Mouse (Mus musculus) gastrocnemius, postnatal 36 days (tissue): ENCODE results near the gene Zfp759. TPM values are rescaled to one million over a fixed set of nuclear protein-coding genes. Genes with fewer than 3 reads are reported as not detected.
"Not testable (repeated sequence)": the region's sequence is repeated elsewhere in the genome, so short reads cannot be mapped to it uniquely, and the experiment has no call there.

Experiments used
- DNase-seq, 2 experiments: peaks; one replicate each; pipeline ENCODE4 v3.0.0; 2022
- intact Hi-C: fragments of 180-260 bp; cut with DNase I; formaldehyde crosslinking; loops from one replicate; pipeline ENCODE4 v1.15.1; 2025
- long read RNA-seq, 2 experiments: library from polyadenylated mRNA; stranded (forward); transcript quantifications; one replicate each; pipeline ENCODE4 v2.0.0; 2021
- total RNA-seq, 2 experiments: library from RNA; stranded (reverse); gene quantifications; 2 replicates each; pipeline ENCODE4 v1.2.3; 2021

Zfp759 gene
- 1 to 10 TPM; 2.7 to 4.3 TPM for total RNA-seq
- long read RNA-seq, experiment 1, partial matches to known transcripts = 0 of 1 reads
- long read RNA-seq, experiment 1, other reads (novel, unspliced or antisense) = 1 of 1 reads
- long read RNA-seq, experiment 2 = 0 reads

DNA sequence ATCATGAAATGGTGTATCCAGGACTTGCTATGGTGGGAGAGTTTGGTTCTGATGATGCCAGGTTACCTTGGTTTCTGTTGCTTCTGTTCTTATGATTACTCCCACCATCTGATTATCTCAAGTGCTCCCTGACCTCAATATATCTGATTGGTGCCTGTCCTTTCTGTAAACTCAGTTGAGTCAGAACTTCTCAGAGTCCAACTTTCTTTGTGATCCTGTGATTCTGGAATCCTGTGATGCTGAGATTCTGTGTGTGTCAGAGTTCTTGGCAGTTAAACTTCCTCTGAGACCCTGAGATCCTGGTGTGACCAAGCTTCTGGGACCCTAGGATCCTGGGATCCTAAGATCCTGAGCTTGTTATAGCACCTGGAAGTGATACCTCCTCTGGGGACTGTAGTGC, at the start of gene Zfp759:
TSS of gene Zfp759 (plus strand) at position 301 of the 400 bp plus-strand sequence.
- intact Hi-C loops = not testable (repeated sequence)

DNA sequence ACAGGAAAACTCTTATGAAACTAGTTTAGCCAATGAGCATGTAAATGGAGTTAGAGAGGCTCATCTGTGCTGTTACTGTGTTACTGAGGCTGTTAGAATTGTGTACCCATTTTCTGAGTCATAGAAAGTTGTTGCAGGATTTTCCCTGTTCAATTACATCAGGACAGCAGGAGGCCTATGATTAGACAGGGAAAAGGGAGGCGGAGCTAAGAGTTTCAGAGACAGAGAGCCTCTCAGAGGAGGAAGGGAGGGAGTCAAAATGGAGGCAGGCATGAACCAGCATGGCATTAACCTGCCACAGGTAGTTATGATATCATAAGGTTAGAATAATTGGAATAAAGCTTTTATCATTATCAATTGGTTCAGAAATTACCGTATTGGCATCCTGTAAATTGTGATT, 48.7 kb upstream of the Zfp759 start:
- no peak for DNase-seq
- intact Hi-C loops = no loop called here

More for the DNA sequence above, at the start of gene Zfp759:
- DNase-seq = not testable (repeated sequence)

DNA sequence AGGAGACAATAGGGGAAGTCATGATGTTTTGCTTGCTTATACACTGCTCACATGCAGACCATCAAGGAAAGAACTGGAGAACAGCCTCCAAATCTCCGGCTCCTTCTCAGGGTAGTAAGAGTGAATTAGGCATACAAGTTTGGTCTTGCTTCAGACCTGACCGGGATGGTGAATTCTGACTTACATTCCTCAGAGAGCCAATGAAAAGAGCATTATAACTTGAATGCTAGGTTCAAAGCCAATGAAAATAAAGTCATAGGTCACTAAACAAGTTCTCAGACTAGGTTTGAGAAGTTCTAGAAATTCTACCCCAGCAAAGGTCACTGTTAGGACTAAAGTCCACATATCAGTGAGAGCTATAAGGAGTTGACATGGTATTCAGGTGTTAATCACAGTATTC, 44.2 kb upstream of the Zfp759 start:
- no peak for DNase-seq
- intact Hi-C loops = no loop called here

DNA sequence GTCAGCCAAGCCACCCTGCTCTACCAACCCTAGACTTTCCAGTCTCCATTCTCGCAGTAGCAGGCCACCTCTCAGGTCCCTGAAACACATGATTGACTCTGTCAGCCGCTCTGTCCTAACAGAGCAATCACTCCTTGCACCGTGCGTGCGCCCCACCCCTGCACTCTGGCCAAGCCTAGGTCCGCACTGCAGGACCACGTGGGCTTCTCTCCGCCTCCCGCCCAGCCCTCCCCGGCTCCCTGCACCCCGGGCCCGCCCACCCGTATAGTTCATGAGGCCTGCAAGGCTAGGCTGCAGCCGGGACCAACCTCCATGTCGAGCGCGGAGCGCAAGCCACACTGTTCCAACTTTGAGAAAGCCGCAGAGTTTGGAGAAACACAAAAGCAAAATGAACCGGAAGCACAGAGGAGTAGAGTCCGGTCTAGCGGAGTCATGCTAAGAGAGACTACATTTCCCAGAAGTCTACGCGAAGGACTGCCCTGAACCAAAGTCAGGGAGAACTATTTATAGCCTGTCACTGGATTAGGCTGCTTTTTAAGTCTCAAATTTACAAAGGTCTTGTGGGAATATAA, 40.2 kb upstream of the Zfp759 start:
- intact Hi-C loops = no loop called here
- peak; percentile 66 to 69 for DNase-seq

DNA sequence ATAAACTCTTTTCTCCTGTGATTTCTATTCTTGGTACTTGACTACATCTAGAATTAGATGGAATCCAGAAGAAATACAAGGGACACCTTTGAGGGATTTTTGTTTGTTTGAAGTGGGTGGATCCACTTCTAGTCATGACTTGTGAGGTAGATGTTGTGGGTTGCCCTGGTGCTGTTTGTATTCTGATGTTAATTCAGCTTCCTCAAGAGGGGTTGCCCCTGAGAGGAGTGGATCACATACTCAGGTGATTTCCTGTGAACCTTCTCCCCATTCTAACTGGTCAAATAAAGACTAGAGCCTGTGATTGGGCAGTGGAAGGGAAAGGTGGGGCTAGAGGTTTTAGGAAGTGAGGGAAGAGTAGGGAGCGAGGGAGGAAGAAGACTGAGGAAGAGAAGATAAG, 39.5 kb upstream of the Zfp759 start:
- no peak for DNase-seq
- intact Hi-C loops = no loop called here

DNA sequence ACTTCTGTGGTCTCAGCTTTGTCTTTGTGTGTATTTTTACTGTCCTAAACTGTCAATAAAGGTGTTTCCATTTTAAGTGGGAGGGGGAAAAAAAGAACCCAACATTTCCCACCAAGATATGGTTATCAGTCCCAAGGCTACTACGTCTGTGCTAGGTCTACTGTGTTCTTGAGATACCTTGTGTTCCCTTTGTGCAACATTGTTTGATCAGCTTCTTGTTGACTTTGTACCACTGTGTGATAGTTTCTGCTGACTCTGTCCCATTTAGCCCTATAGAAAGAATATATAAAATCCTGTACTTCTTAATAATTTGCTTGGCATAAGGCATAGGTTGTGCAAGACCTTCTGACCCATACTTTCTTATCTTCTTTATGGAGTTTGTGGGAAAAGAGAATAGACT, 31.3 kb upstream of the Zfp759 start:
- intact Hi-C loops = no loop called here
- no peak for DNase-seq

DNA sequence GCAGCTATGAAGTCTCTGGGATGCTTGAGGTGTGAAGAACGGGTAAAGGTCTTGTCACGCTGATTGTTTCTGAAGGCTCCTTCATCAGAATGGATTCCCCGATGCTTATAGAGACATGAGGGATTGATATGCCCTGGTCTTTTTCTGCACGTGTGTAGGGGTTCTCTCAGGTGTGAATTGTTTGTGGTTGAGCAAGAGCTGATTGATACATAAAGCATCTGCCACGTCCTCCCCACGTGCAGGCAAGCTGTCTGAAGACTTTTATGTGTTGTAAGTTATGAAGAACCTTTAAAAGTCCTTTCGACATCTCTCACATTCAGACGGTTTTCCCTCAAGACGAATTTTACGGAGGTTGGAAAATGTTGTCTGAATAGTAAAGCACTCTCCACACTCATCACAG, 23.6 kb upstream of the Zfp759 start, which contains the start of gene Zfp708:
TSS of gene Zfp708 (minus strand) at position 101 of the 400 bp plus-strand sequence.
- no peak for DNase-seq
- intact Hi-C loops = no loop called here

DNA sequence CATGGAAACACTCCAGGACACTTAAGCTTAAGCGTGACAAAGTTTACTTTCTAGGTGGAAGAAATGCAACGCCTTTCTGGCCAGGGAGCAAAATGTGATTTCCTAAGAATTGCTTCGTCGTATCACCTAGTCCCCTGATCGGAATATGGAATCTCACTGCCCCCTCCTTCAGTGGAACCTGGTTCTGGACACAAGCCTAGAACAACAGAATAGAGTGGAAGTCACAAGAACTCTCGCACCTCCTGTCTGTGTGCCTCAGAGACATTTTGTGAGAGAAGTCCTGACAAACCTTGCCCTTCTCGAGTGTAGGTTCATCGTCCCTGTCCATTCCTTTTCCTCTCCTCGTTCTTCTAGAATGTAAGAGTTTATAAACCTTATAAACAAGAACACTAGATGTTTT, 13.8 kb upstream of the Zfp759 start:
- intact Hi-C loops = loop anchor here (2.0 kb wide), 1 partner anchor 47 kb away; the partner anchor contains the start of gene Zfp712
- DNase-seq = no peak

DNA sequence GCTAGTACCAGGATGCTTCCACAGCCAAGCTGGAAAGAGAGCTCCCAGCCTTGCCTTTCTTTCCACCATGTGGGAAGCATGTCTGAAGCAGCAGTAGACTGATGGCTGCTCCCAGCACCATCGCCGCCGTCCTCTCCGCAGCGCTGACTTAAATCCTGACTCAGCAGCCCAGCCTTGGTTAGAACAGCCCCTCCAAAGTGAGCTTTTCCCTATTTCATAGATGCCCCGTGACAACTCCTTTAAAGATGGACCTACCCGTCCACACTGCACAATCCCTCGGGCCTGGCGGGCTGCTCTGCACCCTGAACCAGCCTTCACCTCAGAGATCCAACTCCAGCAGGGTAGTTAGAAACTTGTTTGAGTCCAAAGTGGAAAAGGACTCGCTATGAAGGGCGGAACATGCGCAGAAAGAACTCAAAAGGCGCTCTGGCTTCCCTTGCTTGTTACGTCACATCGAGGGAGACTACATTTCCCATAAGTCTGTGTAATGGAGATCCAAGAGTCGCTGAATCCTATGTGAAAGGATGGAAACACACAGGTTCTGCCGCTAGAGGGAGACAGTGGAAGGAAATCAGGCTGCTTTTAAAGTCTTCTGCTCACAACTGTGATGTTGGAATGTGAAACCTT, 13.2 kb upstream of the Zfp759 start, which contains the start of gene Gm28557:
TSS of gene Gm28557 (minus strand) at position 411 of the 627 bp plus-strand sequence.
- DNase-seq = peak; percentile 75 to 84
- intact Hi-C loops = loop anchor here (2.0 kb wide), 1 partner anchor 48 kb away; the partner anchor contains the start of gene Zfp712

DNA sequence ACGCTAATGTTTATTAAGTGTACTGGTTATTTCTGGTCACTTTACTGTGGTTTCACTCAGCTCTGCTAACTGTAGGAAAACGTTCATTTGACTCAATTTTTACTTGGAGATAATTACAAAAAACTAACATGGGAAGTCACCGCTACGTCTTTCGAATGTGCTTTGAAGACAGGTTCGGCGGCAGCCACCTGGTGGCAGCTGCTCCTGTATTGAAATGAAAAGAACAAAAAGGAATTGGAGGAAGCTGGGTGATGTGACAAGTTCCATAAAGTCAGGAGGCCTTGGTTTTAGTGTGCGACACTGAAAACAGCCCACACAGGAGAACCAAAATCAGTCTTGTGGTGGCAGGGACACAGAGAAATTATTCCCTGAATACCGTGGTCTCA, 12.6 kb upstream of the Zfp759 start:
- no peak for DNase-seq
- intact Hi-C loops = loop anchor here (2.0 kb wide), 1 partner anchor 48 kb away; the partner anchor contains the start of gene Zfp712

DNA sequence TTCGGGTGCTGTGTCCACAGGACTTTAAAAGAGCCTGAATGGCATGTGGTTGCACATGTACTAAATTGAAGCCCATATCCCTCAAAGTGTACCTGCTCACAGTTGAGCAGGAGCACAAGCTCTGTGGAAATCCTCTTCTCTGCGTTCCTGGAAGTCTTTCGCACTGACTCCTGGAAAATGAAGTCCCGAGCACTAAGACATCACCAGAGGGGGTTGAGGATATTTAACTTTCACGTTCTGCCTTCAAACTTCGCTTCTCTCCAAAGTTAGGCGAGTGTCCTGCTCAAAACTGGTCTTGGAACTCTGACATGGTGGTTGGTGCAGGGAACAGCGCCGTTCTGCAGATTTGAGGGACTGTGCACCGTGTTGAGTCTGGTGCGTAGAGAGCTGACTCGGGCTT, 9.4 kb upstream of the Zfp759 start:
- intact Hi-C loops = no loop called here
- no peak for DNase-seq

DNA sequence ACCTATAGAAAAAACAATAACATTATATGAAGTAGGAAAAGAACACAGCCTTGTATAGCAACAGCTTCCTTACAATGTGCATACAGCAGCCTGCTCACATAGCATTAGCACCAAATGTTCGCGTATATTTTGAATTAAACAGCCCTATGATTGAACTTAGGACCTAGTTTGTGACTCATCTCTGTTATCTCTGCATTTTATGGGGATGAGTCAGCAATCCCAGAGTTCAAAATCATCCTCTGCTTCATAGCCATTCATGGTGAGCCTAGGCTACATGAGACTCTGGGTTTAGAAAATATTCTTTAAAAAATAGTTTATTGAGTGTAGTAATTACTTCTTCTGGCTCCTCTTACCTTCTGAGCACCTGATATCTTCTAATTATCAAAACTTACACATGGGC, 8.2 kb upstream of the Zfp759 start:
- intact Hi-C loops = no loop called here
- no peak for DNase-seq

DNA sequence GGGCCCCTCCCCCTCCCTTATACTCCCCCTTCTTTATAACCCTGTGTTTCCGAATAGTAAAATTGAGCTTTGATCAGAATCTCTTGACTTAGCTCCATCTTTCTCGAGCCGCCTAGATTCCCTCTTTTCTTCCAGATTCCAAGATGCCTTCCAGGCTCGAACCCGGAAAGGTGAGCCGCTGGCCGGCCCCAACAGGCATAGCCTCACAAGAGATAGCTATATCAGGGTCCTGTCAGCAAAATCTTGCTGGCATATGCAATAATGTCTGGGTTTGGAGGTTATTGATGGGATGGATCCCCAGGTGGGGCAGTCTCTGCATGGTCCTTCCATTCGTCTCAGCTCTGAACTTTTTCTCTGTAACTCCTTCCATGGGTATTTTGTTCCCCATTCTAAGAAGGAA, 5.3 kb upstream of the Zfp759 start, which contains the start of gene Rslcan18:
TSS of gene Rslcan18 (minus strand) at position 101 of the 400 bp plus-strand sequence.
- intact Hi-C loops, DNase-seq: not testable (repeated sequence)

DNA sequence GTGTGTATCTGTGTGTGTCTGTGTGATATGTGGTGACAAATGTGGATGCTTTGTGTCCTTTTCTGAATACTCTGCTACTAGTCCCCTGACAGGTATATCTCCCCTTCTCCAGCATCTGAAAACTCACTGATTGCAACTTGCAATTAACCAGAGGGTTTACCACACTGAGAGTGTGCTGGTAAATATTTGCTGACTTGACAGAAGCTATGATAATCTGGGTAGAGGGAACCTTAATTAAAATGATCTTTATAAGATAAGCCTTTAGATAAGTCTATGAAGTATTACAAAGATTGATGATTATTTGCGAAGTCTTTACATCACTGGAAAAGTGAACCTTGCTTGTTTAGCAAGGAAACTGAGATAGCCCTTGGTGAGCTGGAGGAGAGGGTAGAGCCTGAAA, 3.0 kb downstream of the Zfp759 start:
- DNase-seq = no peak
- intact Hi-C loops = no loop called here

DNA sequence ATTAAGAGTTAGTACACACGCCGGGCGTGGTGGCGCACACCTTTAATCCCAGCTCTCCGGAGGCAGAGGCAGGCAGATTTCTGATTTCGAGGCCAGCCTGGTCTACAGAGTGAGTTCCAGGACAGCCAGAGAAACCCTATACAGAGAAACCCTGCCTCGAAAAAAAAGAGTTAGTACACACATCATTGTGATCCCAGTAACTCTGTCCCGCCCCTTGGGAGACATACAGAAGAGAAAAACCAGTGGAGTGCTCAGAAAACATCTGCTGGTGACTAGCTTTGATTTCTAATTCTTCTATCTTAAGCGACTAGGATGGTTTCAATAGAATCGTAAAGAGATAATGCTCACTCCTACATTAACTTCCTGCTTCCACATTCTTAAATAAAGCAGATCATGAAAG, 6.0 kb downstream of the Zfp759 start:
- not testable (repeated sequence) for DNase-seq
- intact Hi-C loops = loop anchor here (5.0 kb wide), 1 partner anchor 180 kb away; the partner anchor contains the start of gene Zfp457

DNA sequence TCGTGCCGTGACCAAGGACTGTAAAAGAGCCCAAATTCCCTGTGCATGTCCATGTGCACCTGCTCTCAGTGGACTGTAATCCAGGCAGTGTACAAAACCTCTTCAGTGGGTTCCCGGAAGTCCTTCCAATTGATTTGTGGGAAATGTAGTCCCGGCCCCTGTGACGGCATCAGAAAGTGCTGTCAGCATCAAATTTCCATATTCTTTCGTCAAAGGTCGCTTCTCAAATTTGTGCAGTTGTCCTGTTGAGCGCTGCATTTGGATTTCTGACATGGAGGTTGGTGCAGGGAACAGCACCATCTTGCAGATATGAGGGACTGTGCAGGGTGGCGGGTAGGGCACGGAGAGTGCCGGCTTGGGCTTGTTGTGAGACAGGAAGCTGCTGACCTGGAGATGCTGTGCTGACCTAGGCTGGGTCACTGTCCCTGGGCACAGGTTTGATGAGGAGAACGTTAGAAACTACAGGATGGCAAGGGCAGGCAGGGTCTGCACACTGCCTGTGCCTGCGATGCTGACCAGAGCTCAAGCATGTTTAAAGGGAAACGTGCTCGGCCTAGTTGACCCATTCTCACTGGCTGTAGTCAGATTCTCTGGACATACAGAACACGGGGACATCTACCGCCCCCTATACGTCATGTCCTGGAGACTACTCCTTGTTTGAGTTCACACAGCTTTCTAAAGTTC, 6.7 kb downstream of the Zfp759 start:
- peak; percentile 64 to 71 for DNase-seq
- intact Hi-C loops = loop anchor here (5.0 kb wide), 1 partner anchor 179 kb away; the partner anchor contains the start of gene Zfp457

DNA sequence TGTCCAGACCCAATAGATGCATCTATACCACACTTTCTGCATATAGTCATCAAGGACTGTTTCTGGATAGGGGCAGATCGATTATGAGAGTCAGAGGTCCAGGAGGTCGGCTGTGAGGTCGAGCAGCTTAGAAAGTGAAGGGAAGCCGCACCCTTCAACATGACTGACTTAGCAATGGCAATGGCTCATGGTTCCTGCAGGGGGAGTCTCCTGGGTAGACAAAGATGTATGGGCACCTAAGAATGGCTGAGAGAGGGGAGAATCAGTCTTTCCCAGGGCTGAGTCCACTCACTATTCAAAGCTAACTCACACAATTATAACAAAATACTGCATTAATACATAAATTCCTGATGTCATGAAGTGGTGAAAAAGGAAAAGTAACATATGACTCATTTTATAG, 44.7 kb downstream of the Zfp759 start:
- not testable (repeated sequence) for DNase-seq

DNA sequence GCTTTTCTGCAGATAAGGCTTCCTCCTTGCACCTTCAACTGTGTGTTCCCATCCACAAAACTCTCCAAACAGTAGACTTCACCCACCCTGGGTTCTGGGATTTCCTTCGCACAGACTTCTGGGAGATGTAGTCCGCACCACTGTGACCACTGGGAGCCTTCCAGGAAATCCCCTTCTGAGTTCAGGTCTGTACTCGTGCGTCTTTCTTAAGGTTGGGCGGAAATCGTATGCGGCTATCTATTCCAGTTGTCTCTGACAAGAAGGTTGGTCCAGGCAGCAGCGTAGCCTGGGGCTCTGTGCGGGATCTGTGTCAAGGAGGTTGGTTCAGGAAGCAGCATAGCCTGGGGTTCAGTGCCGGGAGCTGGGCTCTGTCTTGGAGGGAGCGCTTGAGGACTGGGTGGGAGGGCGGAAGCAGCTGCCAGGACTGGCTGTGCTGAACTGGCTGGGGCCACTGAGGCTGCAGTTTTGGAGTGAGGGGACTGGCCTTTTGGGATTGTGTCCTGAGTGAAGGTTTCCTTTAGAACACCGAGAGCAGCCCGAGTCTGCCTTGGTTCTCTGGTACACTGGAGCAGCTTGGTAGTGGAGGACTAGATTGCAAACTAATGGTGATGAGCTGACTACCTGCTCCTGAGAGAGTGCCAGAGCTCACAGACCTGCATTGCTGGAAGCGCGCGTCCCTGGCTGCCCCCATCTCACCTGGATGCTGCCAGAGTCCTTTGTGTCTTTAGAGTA, 51.7 kb downstream of the Zfp759 start, which contains the start of gene Rsl1:
TSS of gene Rsl1 (plus strand) at position 192 of the 732 bp plus-strand sequence.
- peak; percentile 46 to 62 for DNase-seq
- intact Hi-C loops = not testable (repeated sequence)

More for the DNA sequence above, 44.7 kb downstream of the Zfp759 start:
- intact Hi-C loops = not testable (repeated sequence)

DNA sequence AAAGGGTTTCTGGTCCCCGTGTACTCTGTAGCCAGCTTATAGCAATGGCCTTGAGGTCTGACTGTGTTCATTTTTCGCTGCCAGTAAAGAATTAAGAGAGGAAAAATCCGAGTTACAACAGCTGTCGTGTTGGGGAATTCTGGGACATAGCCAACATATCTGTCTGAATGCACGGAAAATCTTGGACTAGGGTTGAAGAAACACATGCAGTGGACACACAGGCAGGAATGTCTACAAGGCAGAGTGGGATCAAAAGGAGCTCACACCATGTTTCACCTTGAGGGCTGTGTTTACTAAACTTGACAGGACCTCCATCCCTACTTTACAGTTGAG, 52.2 kb downstream of the Zfp759 start:
- DNase-seq = no peak
- intact Hi-C loops = no loop called here
